Mouse (Mus musculus) thymus, adult 2 months (tissue): Measurements from ENCODE around the gene Ufsp2.

Source experiments
- CTCF ChIP-seq: fragments of 200-500 bp; IDR thresholded peaks from 2 replicates; pipeline ENCODE4 v1.5.1; 2012; ENCODE audit warnings: mild to moderate bottlenecking, control low read depth, low read length, moderate library complexity, borderline replicate concordance; ENCODE audit not compliant: control insufficient read depth, poor library complexity, insufficient read depth; ENCODE audit errors: extremely low read depth
- POLR2A ChIP-seq: fragments of 200-500 bp; IDR thresholded peaks from 2 replicates; pipeline ENCODE4 v1.6.1; 2012; ENCODE audit warnings: mild to moderate bottlenecking, low read length, control low read depth, moderate library complexity; ENCODE audit not compliant: control insufficient read depth, poor library complexity, insufficient read depth; ENCODE audit errors: extremely low read depth

GRCm38 (mm10) chr8:45946283-45946682 lies 29.0 kb upstream of the Ufsp2 start:
- TF ChIP-seq CTCF (no peak), POLR2A (no peak)
